Mouse (Mus musculus) embryonic facial prominence, embryonic 15.5 days (tissue): Measurements from ENCODE around the gene Zfp488. TPM values are rescaled to one million over a fixed set of nuclear protein-coding genes. Genes with fewer than 3 reads are reported as not detected.

Experiments used
- ATAC-seq: fragments of 200-750 bp; cut with Nextera tagmentation; 2 replicates; pipeline ENCODE4 v1.8.0; 2017; ENCODE audit warnings: low read depth, moderate TSS enrichment; ENCODE audit not compliant: insufficient number of reproducible peaks, low FRiP score, low TSS enrichment
- H3K27ac ChIP-seq: fragments of 300-500 bp; sonication (generic); replicated peaks from 2 replicates; pipeline ENCODE4 v1.5.1; 2015; ENCODE audit warnings: mild to moderate bottlenecking, inconsistent platforms
- H3K27me3 ChIP-seq: fragments of 300-500 bp; sonication (generic); 2 replicates; pipeline ENCODE4 v1.6.1; 2015; ENCODE audit warnings: inconsistent platforms
- H3K36me3 ChIP-seq: fragments of 300-500 bp; sonication (generic); 2 replicates; pipeline ENCODE4 v1.6.1; 2015; ENCODE audit warnings: mild to moderate bottlenecking, inconsistent platforms
- H3K4me1 ChIP-seq: fragments of 300-500 bp; sonication (generic); 2 replicates; pipeline ENCODE4 v1.6.1; 2015; ENCODE audit warnings: inconsistent platforms
- H3K4me2 ChIP-seq: fragments of 300-500 bp; sonication (generic); replicated peaks from 2 replicates; pipeline ENCODE4 v1.6.1; 2015; ENCODE audit warnings: mild to moderate bottlenecking, inconsistent platforms
- H3K4me3 ChIP-seq: fragments of 300-500 bp; sonication (generic); replicated peaks from 2 replicates; pipeline ENCODE4 v1.5.1; 2015; ENCODE audit warnings: mild to moderate bottlenecking, inconsistent platforms
- H3K9ac ChIP-seq: fragments of 300-500 bp; sonication (generic); 2 replicates; pipeline ENCODE4 v1.6.1; 2015; ENCODE audit warnings: inconsistent platforms
- H3K9me3 ChIP-seq: fragments of 300-500 bp; sonication (generic); replicated peaks from 2 replicates; pipeline ENCODE4 v1.6.1; 2016; ENCODE audit warnings: inconsistent platforms
- WGBS: fragments of 180-500 bp; shearing (Covaris S2); methylation state at CpG from one replicate; pipeline ENCODE4 v1.1.7; 2015; 5-methylcytosine and 5-hydroxymethylcytosine counted together
- polyA plus RNA-seq: library from polyadenylated mRNA; unstranded; fragments of >200 nt; fragmentation: Nextera tagmentation; extraction: Ambion mirVana; gene quantifications from 2 replicates; pipeline ENCODE4 v1.2.1, GENCODE M21; 2015

Gene Zfp488
- polyA plus RNA-seq, 1 experiment from 2014 or later = 0.32 TPM

- WGBS = 74% methylated on average over 6 of the region's 6 CpGs
- Histone ChIP-seq H3K27me3 (0 out of 2 replicates have a peak, but pooled peaks cover 3% of the 10 kb centered on the region), H3K4me1 (no peaks in the 10 kb centered on the region), H3K4me3 (no peak overlapping the region), H3K9me3 (no peaks in the 10 kb centered on the region), H3K9ac (no peak overlapping the region), H3K4me2 (no peak overlapping the region), H3K27ac (no peak overlapping the region), H3K36me3 (no peaks in the 10 kb centered on the region)
- no peak for ATAC-seq
Observed at GRCm38 (mm10) chr14:33946125-33946524, 32.4 kb downstream of the Zfp488 start.

- no peak overlapping the region for H3K4me2 ChIP-seq
- no peaks in the 10 kb centered on the region for H3K36me3 ChIP-seq
- H3K27me3 ChIP-seq = peaks cover 3% of the 10 kb centered on the region; the same call in 1 of the 2 replicates
- 0 out of 2 replicates have a peak, but pooled peaks cover 4% of the 10 kb centered on the region for H3K4me1 ChIP-seq
- H3K27ac ChIP-seq = no peak overlapping the region
- ATAC-seq = no peak
- no peak overlapping the region for H3K4me3 ChIP-seq
- 82% methylated on average over 5 of the region's 5 CpGs for WGBS
- no peaks in the 10 kb centered on the region for H3K9me3 ChIP-seq
- no peak overlapping the region for H3K9ac ChIP-seq
Observed at GRCm38 (mm10) chr14:33942222-33942621, 36.3 kb downstream of the Zfp488 start.

- no peaks in the 10 kb centered on the region for H3K9me3 ChIP-seq
- 0 out of 2 replicates have a peak, but pooled peaks cover 4% of the 10 kb centered on the region for H3K4me1 ChIP-seq
- H3K4me3 ChIP-seq = no peak within 1 kb of the TSS
- H3K4me2 ChIP-seq = no peak within 1 kb of the TSS
- no peak for ATAC-seq
- H3K9ac ChIP-seq = no peak within 1 kb of the TSS
- no peaks in the 10 kb centered on the region for H3K36me3 ChIP-seq
- H3K27ac ChIP-seq = no peak within 1 kb of the TSS
- WGBS = 73% methylated on average over 8 of the region's 8 CpGs
- H3K27me3 ChIP-seq = peaks cover 3% of the 10 kb centered on the region; the same call in 1 of the 2 replicates
Observed at GRCm38 (mm10) chr14:33940739-33941138, 37.8 kb downstream of the Zfp488 start, which contains the start of gene Gdf2. Gene Gdf2, plus strand, starts transcription at chr14:33941039.

GRCm38 (mm10) chr14:33939117-33939516 lies 39.4 kb downstream of the Zfp488 start:
- Histone ChIP-seq H3K4me3 (no peak overlapping the region), H3K4me2 (peak overlapping the region; percentile 36), H3K36me3 (no peaks in the 10 kb centered on the region), H3K9ac (no peak overlapping the region), H3K9me3 (no peaks in the 10 kb centered on the region), H3K27ac (no peak overlapping the region), H3K27me3 (peaks cover 3% of the 10 kb centered on the region; the same call in 1 of the 2 replicates), H3K4me1 (0 out of 2 replicates have a peak, but pooled peaks cover 4% of the 10 kb centered on the region)
- WGBS = 28% methylated on average over 9 of the region's 9 CpGs
- no peak for ATAC-seq

- no peak for ATAC-seq
- no peak overlapping the region for H3K4me2 ChIP-seq
- no peak overlapping the region for H3K4me3 ChIP-seq
- peaks cover 15% of the 10 kb centered on the region; the same call in 1 of the 2 replicates for H3K4me1 ChIP-seq
- H3K27ac ChIP-seq = no peak overlapping the region
- H3K36me3 ChIP-seq = no peaks in the 10 kb centered on the region; the same call in 1 of the 2 replicates
- H3K9ac ChIP-seq = no peak overlapping the region
- H3K27me3 ChIP-seq = peaks cover 27% of the 10 kb centered on the region
- H3K9me3 ChIP-seq = no peaks in the 10 kb centered on the region
- 40% methylated on average over 5 of the region's 5 CpGs for WGBS
Observed at GRCm38 (mm10) chr14:33933778-33934317, 44.7 kb downstream of the Zfp488 start.

- 36% methylated on average over 10 of the region's 10 CpGs for WGBS
- H3K9ac ChIP-seq = no peak overlapping the region
- no peaks in the 10 kb centered on the region for H3K9me3 ChIP-seq
- H3K4me2 ChIP-seq = no peak overlapping the region
- H3K27ac ChIP-seq = no peak overlapping the region
- ATAC-seq = 0 out of 2 replicates have a peak, but pooled peaks have one; percentile 41
- H3K36me3 ChIP-seq = no peaks in the 10 kb centered on the region; the same call in 1 of the 2 replicates
- peaks cover 27% of the 10 kb centered on the region for H3K27me3 ChIP-seq
- H3K4me1 ChIP-seq = peaks cover 15% of the 10 kb centered on the region; the same call in 1 of the 2 replicates
- H3K4me3 ChIP-seq = no peak overlapping the region
Observed at GRCm38 (mm10) chr14:33932935-33933703, 45.4 kb downstream of the Zfp488 start.

- 55% methylated on average over 17 of the region's 17 CpGs for WGBS
Observed at GRCm38 (mm10) chr14:33931853-33932252, 46.7 kb downstream of the Zfp488 start.

GRCm38 (mm10) chr14:33923168-33924070 lies 55.1 kb downstream of the Zfp488 start, which contains the start of gene Gdf10:
Gene Gdf10, plus strand, starts transcription at chr14:33923587.
- Histone ChIP-seq H3K4me2 (peak within 1 kb of the TSS; percentile 96), H3K27ac (peak within 1 kb of the TSS; percentile 51), H3K9me3 (no peaks in the 10 kb centered on the region), H3K36me3 (no peaks in the 10 kb centered on the region), H3K27me3 (peaks cover 64% of the 10 kb centered on the region), H3K9ac (peak within 1 kb of the TSS; percentile 33), H3K4me3 (peak within 1 kb of the TSS; percentile 57), H3K4me1 (peaks cover 36% of the 10 kb centered on the region)
- under 1% methylated on average over 78 of the region's 85 CpGs for WGBS
- peak; percentile 82 for ATAC-seq

More at GRCm38 (mm10) chr14:33931853-33932252, 46.7 kb downstream of the Zfp488 start:
- peaks cover 28% of the 10 kb centered on the region for H3K27me3 ChIP-seq
- ATAC-seq = no peak
- no peak overlapping the region for H3K9ac ChIP-seq
- no peak overlapping the region for H3K4me2 ChIP-seq
- H3K4me1 ChIP-seq = peaks cover 15% of the 10 kb centered on the region; the same call in 1 of the 2 replicates
- no peaks in the 10 kb centered on the region for H3K9me3 ChIP-seq
- no peak overlapping the region for H3K4me3 ChIP-seq
- H3K36me3 ChIP-seq = no peaks in the 10 kb centered on the region; the same call in 1 of the 2 replicates
- no peak overlapping the region for H3K27ac ChIP-seq

- Histone ChIP-seq H3K4me3 (peak overlapping the region; percentile 57), H3K27ac (no peak overlapping the region; the same call in 1 of the 2 replicates), H3K4me1 (peaks cover 38% of the 10 kb centered on the region), H3K27me3 (peaks cover 65% of the 10 kb centered on the region), H3K9me3 (no peaks in the 10 kb centered on the region), H3K4me2 (peak overlapping the region; percentile 96), H3K9ac (no peak overlapping the region), H3K36me3 (no peaks in the 10 kb centered on the region)
- WGBS = 8% methylated on average over 8 of the region's 8 CpGs
- no peak for ATAC-seq
Observed at GRCm38 (mm10) chr14:33922771-33923167, 55.8 kb downstream of the Zfp488 start.

- Histone ChIP-seq H3K9ac (no peak overlapping the region), H3K27me3 (peaks cover 56% of the 10 kb centered on the region), H3K4me2 (no peak overlapping the region), H3K36me3 (no peaks in the 10 kb centered on the region), H3K27ac (no peak overlapping the region), H3K4me1 (peaks cover 38% of the 10 kb centered on the region), H3K4me3 (no peak overlapping the region), H3K9me3 (no peaks in the 10 kb centered on the region)
- 32% methylated on average over 14 of the region's 14 CpGs for WGBS
- no peak for ATAC-seq
Observed at GRCm38 (mm10) chr14:33920727-33921559, 57.6 kb downstream of the Zfp488 start.
